Mouse (Mus musculus) myocyte (in vitro differentiated cells): Measurements from ENCODE around the gene Sec22b.
A peak's percentile ranks its signal among the peaks of the same experiment; 100 is the strongest.

ENCODE experiments used
- E2F4 ChIP-seq: IDR thresholded peaks from one replicate; pipeline ENCODE4 v1.6.1; 2011; ENCODE audit warnings: mild to moderate bottlenecking, control low read depth, moderate library complexity; ENCODE audit not compliant: insufficient read depth
- MYOG ChIP-seq, 3 experiments: IDR thresholded peaks; one replicate each; pipeline ENCODE4 v1.6.1; 2011; ENCODE audit warnings: control low read depth in 2 of 3, low read depth in 2 of 3, mild to moderate bottlenecking in 2 of 3; ENCODE audit not compliant: insufficient read length in 2 of 3, control insufficient read depth in 1 of 3, insufficient read depth in 1 of 3
- POLR2A ChIP-seq: IDR thresholded peaks from one replicate; pipeline ENCODE4 v1.6.1; 2011; ENCODE audit warnings: low read depth, mild to moderate bottlenecking, control low read depth, moderate library complexity; ENCODE audit not compliant: insufficient read length
- USF1 ChIP-seq: IDR thresholded peaks from one replicate; pipeline ENCODE4 v1.6.1; 2011; ENCODE audit warnings: low read depth, mild to moderate bottlenecking, control low read depth, moderate library complexity

DNA sequence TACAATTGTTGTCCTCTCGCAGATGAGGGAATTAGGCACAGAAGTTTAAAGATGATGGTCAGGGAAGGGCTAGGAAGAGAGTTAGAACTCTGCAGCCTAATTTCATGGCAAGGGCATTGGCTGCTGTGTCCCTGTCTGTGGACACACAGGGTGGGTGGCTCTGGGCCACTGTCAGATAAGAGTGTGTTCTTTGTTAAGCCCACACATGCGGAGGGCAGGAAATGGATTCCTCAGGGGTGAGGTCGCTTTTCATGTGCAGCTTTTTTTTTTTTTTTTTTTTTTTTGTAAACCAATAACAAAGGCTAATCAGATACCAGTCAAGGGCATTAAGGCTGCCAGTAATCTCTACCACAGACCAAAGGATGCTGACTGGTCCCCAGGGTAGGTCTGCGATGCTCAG, 45.4 kb downstream of the Sec22b start:
- no peak for TF ChIP-seq POLR2A
- no peak for TF ChIP-seq E2F4
- TF ChIP-seq MYOG (IDR thresholded peaks at IDR 0.05; ENCODE audit: control insufficient read depth in 1 of 3, insufficient read depth in 1 of 3, insufficient read length in 2 of 3, low read depth in 2 of 3), result peak in 1 of 3 experiments; percentile 7
- TF ChIP-seq USF1, result no peak
